Mouse (Mus musculus) embryonic fibroblast, embryonic 13.5 days (primary cell): Measurements from ENCODE around the gene Eri3.

Experiments
- CTCF ChIP-seq: IDR thresholded peaks from 2 replicates; pipeline ENCODE4 v1.5.1; 2011; ENCODE audit warnings: mild to moderate bottlenecking, control low read depth, low read length, moderate library complexity, borderline replicate concordance; ENCODE audit not compliant: insufficient read depth
- POLR2A ChIP-seq: IDR thresholded peaks from 2 replicates; pipeline ENCODE4 v1.6.1; 2011; ENCODE audit warnings: low read depth, mild to moderate bottlenecking, control low read depth, low read length, moderate library complexity

DNA sequence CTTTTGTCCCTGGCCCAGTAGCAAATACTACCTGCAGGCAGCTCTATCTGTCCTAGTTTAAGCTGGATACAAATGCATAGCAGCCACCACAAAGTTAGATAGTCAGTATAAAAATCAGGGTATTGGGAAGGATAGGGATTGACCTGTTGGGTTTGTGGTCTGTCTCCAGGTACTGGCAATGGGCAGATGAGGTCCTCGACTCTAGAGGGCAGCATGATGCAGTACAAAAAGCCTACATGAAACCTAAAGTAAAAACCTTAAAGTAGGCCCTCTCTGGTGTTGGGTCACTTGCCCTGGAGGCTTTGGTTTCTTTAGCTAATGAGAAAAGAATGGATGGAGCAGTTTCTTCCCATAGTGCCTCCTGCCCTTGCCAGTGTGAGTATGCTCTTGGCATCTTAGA lies 78.3 kb downstream of the Eri3 start:
- TF ChIP-seq POLR2A (no peak), CTCF (no peak; the same call in 1 of the 2 replicates)
